Mouse (Mus musculus): ENCODE data around the gene Fut2.

The Fut2 gene

GRCm38 (mm10) chr7:45638623-45639401 lies 27.4 kb downstream of the Fut2 start:
- TF ChIP-seq GATA4 (IDR thresholded peaks at IDR 0.05; ENCODE audit: insufficient replicate concordance, low read length) = no peak

DNA sequence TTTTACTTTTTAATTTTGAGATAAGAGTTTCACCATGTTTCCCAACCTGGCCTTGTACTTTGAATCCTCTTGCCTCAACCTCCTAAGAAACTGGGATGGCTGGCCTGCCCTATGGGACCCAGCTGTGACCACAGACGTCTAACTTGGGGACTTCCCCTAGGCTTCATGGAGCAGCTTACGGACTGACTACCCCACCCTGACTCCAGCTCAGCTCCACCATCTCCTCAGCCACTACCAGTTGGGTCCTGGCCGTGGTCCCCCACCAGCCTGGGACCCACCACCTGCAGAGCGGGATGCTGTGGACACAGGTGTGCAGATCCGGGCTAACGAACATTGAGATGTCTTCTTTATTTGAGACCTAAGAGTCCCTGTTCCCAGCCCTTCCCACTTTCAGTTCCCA lies 28.5 kb downstream of the Fut2 start:
- TF ChIP-seq GATA4 (IDR thresholded peaks at IDR 0.05; ENCODE audit: insufficient replicate concordance, low read length) = no peak

GRCm38 (mm10) chr7:45635711-45636688 lies 30.2 kb downstream of the Fut2 start:
- no peak for TF ChIP-seq GATA4 (IDR thresholded peaks at IDR 0.05; ENCODE audit: insufficient replicate concordance, low read length)

DNA sequence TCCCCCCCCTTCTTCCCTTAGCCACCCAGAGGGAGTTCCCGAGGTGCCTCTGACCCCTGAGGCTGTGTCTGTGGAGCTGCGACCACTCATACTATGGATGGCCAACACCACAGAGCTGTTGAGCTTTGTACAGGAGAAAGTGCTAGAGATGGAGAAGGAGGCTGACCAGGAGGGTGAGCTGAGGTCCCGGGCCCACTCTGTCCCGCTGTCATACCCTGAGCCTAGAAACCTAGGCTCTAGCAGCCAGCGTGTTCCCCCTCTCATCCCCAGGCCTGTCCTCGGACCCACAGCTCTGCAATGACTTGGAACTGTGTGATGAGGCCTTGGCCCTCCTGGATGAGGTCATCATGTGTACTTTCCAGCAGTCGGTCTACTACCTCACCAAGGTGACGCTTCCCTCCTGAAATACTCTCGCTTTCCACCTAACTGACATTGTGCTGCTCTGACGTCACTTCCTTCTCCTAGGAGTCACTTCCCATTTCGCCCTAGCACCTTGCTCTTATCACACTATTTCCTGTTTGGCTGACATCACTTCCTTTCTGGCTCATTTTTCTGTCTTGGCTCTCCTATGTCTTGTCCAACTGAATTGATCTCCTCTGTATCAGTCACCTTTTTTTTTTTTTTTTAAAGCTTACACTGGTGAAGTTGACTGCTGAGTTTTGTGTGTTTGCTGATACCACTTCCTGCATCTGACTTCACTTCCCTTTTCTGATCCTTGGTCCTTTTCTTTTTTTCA lies 31.1 kb downstream of the Fut2 start:
- TF ChIP-seq GATA4 (IDR thresholded peaks at IDR 0.05; ENCODE audit: insufficient replicate concordance, low read length) = no peak

- TF ChIP-seq GATA4 (IDR thresholded peaks at IDR 0.05; ENCODE audit: insufficient replicate concordance, low read length) = no peak
These were observed 33.7 kb downstream of the Fut2 start for GRCm38 (mm10) chr7:45632499-45632898.

DNA sequence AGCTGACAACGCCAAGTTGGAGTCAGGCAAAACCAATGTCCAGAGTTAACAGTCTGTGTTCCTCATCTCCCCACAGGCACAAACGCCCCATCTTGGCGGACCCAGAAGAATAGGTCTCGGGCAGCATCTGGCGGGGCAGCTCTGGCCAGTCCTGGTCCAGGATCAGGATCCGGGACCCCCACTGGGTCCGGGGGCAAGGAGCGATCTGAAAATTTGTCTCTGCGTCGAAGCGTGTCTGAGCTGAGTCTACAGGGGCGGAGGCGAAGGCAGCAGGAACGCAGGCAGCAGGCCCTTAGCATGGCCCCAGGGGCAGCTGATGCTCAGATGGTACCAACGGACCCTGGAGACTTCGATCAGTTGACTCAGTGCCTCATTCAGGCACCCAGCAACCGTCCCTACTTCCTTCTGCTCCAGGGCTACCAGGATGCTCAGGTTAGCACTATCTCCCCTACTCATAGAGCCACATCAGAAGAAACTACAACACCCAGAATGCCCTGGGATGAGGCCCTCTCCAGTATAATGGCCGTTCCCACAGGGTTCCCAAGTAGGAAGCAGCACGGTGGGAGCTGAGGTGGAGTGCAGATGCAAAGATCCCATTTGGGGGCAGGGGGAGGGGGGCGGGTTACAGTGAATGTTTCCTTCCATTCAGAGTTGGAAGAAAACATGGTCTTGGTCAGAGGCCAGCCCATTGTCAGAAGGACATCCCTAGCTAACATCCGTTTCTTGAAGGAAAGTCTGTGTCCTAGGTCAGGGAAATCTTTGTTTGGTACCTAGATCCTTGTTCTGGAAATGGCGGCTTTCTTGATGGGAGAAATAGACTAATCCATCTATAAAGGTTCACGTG lies 35.9 kb downstream of the Fut2 start:
- TF ChIP-seq GATA4 (IDR thresholded peaks at IDR 0.05; ENCODE audit: insufficient replicate concordance, low read length) = no peak

GRCm38 (mm10) chr7:45628364-45629294 lies 37.6 kb downstream of the Fut2 start:
- no peak; the same call in 1 of the 2 replicates for TF ChIP-seq GATA4 (IDR thresholded peaks at IDR 0.05; ENCODE audit: insufficient replicate concordance, low read length)

DNA sequence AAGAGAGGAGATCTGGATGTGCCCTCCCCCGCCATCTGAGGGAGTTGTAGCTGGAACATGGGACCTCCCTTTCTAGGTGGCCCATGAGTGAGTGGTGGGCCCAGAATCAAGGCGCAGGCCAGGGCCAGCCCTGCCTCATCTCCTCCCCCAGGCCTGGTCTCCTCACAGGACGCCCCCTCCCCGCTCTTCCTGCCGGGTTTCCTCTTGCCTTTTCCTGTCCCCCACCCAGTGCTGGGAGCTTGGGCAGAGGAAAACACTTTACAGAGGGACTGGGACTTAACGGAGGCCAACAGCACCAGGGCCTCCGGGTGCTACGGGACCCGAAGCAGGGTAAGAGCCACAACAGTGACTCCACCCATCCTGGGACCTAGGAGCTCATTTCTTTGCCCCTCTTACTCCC lies 38.9 kb downstream of the Fut2 start, which contains the start of gene Rasip1:
TSS of gene Rasip1 (plus strand) at position 228 of the 400 bp plus-strand sequence.
- TF ChIP-seq GATA4 (IDR thresholded peaks at IDR 0.05; ENCODE audit: insufficient replicate concordance, low read length) = peak; percentile 23; the same call in 1 of the 2 replicates

DNA sequence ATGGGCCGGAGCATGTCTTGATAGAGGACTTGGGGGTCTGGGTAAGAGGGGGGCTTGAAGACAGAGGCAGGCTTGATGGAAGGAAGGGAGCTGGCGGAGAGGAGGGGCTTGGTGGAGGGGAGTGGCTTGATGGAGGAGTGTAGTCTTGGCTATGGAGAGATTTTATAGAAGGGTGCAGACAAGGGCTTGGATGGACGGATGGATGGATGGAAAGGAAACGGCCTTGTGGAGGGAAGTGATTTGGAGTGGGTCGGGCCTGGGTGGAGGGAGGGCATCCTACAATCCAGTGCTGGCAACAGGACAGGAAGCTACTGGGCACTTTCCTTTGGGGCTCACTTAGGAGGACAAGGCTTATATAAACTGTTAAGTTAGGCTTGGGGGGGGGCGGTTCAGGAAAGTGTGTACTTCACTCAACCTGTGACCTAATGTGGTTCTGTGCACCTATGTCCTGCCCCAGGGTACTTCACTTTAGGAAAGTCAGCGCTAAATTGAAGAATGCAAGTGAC lies 39.6 kb downstream of the Fut2 start:
- TF ChIP-seq GATA4 (IDR thresholded peaks at IDR 0.05; ENCODE audit: insufficient replicate concordance, low read length) = no peak

GRCm38 (mm10) chr7:45625481-45625880 lies 40.7 kb downstream of the Fut2 start:
- TF ChIP-seq GATA4 (IDR thresholded peaks at IDR 0.05; ENCODE audit: insufficient replicate concordance, low read length) = no peak

GRCm38 (mm10) chr7:45624718-45625117 lies 41.5 kb downstream of the Fut2 start:
- TF ChIP-seq GATA4 (IDR thresholded peaks at IDR 0.05; ENCODE audit: insufficient replicate concordance, low read length) = no peak

DNA sequence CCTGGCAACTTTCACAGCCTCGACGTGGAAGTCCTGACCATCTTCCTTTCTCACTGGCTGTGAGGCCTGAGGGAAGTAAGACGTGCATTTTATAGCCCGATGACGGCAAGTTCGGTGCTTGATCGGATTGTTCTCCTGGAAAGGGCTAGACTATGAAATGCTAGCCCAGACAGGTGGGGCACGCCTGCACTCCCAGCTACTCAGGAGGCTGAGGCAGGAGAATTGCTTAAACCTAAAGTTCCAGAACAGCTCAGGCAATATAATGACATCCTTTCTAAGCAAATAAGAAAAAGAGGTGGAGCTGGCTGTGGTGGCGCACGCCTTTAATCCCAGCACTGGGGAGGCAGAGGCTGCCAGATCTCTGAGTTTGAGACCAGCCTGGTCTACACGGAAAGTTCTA lies 42.7 kb downstream of the Fut2 start:
- no peak for TF ChIP-seq GATA4 (IDR thresholded peaks at IDR 0.05; ENCODE audit: insufficient replicate concordance, low read length)

GRCm38 (mm10) chr7:45621443-45621842 lies 44.8 kb downstream of the Fut2 start, which contains the start of gene Izumo1:
Gene Izumo1, plus strand, starts transcription at chr7:45621811.
- TF ChIP-seq GATA4 (IDR thresholded peaks at IDR 0.05; ENCODE audit: insufficient replicate concordance, low read length) = peak; percentile 76; the same call in 1 of the 2 replicates

Measured in liver, adult (tissue).